Mouse (Mus musculus) heart, embryonic 13.5 days (tissue): ENCODE measurements around the gene Erg28. TPM values are rescaled to one million over a fixed set of nuclear protein-coding genes. Genes with fewer than 3 reads are reported as not detected.

Experiments used
- ATAC-seq: fragments of 200-750 bp; cut with Nextera tagmentation; 2 replicates; pipeline ENCODE4 v1.8.0; 2017; ENCODE audit warnings: moderate TSS enrichment; ENCODE audit not compliant: insufficient number of reproducible peaks, low FRiP score, low TSS enrichment; ENCODE audit errors: extremely low read depth
- H3K27ac ChIP-seq: fragments of 300-500 bp; sonication (generic); replicated peaks from 2 replicates; pipeline ENCODE4 v1.5.1; 2015; ENCODE audit warnings: moderate library complexity, mild to moderate bottlenecking, inconsistent platforms
- H3K27me3 ChIP-seq: fragments of 300-500 bp; sonication (generic); replicated peaks from 2 replicates; pipeline ENCODE4 v1.6.1; 2015; ENCODE audit warnings: mild to moderate bottlenecking, inconsistent platforms
- H3K36me3 ChIP-seq: fragments of 300-500 bp; sonication (generic); 2 replicates; pipeline ENCODE4 v1.6.1; 2015; ENCODE audit warnings: mild to moderate bottlenecking, inconsistent platforms
- H3K4me1 ChIP-seq: fragments of 300-500 bp; sonication (generic); 2 replicates; pipeline ENCODE4 v1.6.1; 2015; ENCODE audit warnings: inconsistent platforms
- H3K4me2 ChIP-seq: fragments of 300-500 bp; sonication (generic); 2 replicates; pipeline ENCODE4 v1.6.1; 2015; ENCODE audit warnings: inconsistent platforms, mild to moderate bottlenecking, moderate library complexity
- H3K4me3 ChIP-seq: fragments of 300-500 bp; sonication (generic); 2 replicates; pipeline ENCODE4 v1.5.1; 2015; ENCODE audit warnings: moderate library complexity, mild to moderate bottlenecking, inconsistent platforms
- H3K9ac ChIP-seq: fragments of 300-500 bp; sonication (generic); 2 replicates; pipeline ENCODE4 v1.6.1; 2015; ENCODE audit warnings: inconsistent platforms, mild to moderate bottlenecking, moderate library complexity
- H3K9me3 ChIP-seq: fragments of 300-500 bp; sonication (generic); 2 replicates; pipeline ENCODE4 v1.6.1; 2016; ENCODE audit warnings: inconsistent platforms
- WGBS: fragments of 180-500 bp; shearing (Covaris S2); methylation state at CpG from one replicate; pipeline ENCODE4 v1.1.7; 2015; ENCODE audit warnings: mixed read lengths; 5-methylcytosine and 5-hydroxymethylcytosine counted together
- polyA plus RNA-seq: library from polyadenylated mRNA; unstranded; fragments of >200 nt; fragmentation: Nextera tagmentation; extraction: Ambion mirVana; gene quantifications from 2 replicates; pipeline ENCODE4 v1.2.1, GENCODE M21; 2015

Erg28 gene
- polyA plus RNA-seq, 1 experiment from 2014 or later: 65.7 TPM

GRCm38 (mm10) chr12:85779707-85780106 lies 44.6 kb downstream of the Erg28 start:
- no peak overlapping the region for H3K9ac ChIP-seq
- H3K27me3 ChIP-seq: no peaks in the 10 kb centered on the region
- H3K4me1 ChIP-seq: no peaks in the 10 kb centered on the region
- no peaks in the 10 kb centered on the region for H3K36me3 ChIP-seq
- no peak overlapping the region for H3K27ac ChIP-seq
- no peaks in the 10 kb centered on the region for H3K9me3 ChIP-seq
- H3K4me2 ChIP-seq: no peak overlapping the region
- no peak overlapping the region for H3K4me3 ChIP-seq
- no peak for ATAC-seq
- WGBS: 79% methylated on average over 5 of the region's 5 CpGs

- Histone ChIP-seq H3K9ac (no peak overlapping the region), H3K36me3 (no peaks in the 10 kb centered on the region; the same call in 1 of the 2 replicates), H3K9me3 (peaks cover 3% of the 10 kb centered on the region; the same call in 1 of the 2 replicates), H3K27me3 (no peaks in the 10 kb centered on the region), H3K4me1 (no peaks in the 10 kb centered on the region), H3K27ac (no peak overlapping the region), H3K4me2 (no peak overlapping the region), H3K4me3 (no peak overlapping the region)
- ATAC-seq: no peak
- 63% methylated on average over 3 of the region's 3 CpGs for WGBS
Observed at GRCm38 (mm10) chr12:85778962-85779361, 45.4 kb downstream of the Erg28 start.

- Histone ChIP-seq H3K36me3 (no peaks in the 10 kb centered on the region; the same call in 1 of the 2 replicates), H3K4me2 (no peak overlapping the region), H3K9ac (no peak overlapping the region), H3K9me3 (peaks cover 10% of the 10 kb centered on the region), H3K27me3 (no peaks in the 10 kb centered on the region), H3K27ac (no peak overlapping the region), H3K4me3 (no peak overlapping the region), H3K4me1 (peaks cover 7% of the 10 kb centered on the region)
- 46% methylated on average over 3 of the region's 3 CpGs for WGBS
- ATAC-seq: no peak
Observed at GRCm38 (mm10) chr12:85771356-85771755, 53.0 kb downstream of the Erg28 start.

- Histone ChIP-seq H3K27me3 (no peaks in the 10 kb centered on the region), H3K9me3 (no peaks in the 10 kb centered on the region), H3K4me1 (peaks cover 30% of the 10 kb centered on the region), H3K9ac (no peak overlapping the region), H3K4me3 (no peak overlapping the region), H3K27ac (no peak overlapping the region), H3K4me2 (no peak overlapping the region), H3K36me3 (no peaks in the 10 kb centered on the region)
- ATAC-seq: no peak
- WGBS: 52% methylated on average over 4 of the region's 4 CpGs
Observed at GRCm38 (mm10) chr12:85767750-85768149, 56.6 kb downstream of the Erg28 start.

- Histone ChIP-seq H3K4me2 (no peak overlapping the region), H3K27ac (no peak overlapping the region), H3K4me3 (no peak overlapping the region), H3K9ac (no peak overlapping the region), H3K27me3 (no peaks in the 10 kb centered on the region), H3K36me3 (no peaks in the 10 kb centered on the region), H3K9me3 (no peaks in the 10 kb centered on the region), H3K4me1 (peaks cover 40% of the 10 kb centered on the region)
- WGBS: 64% methylated on average over 3 of the region's 3 CpGs
- ATAC-seq: no peak
Observed at GRCm38 (mm10) chr12:85766287-85766686, 58.1 kb downstream of the Erg28 start.

Other genes starting within 250 kb of the Erg28 start
- gene Jdp2, start 225.5 kb downstream of the Erg28 start, polyA plus RNA-seq: 0.20 and 0.47 TPM in 2 replicates
- 5.3 and 6.7 TPM in 2 replicates for gene Batf, start 137.9 kb downstream of the Erg28 start, polyA plus RNA-seq
- gene Flvcr2, start 78.0 kb downstream of the Erg28 start, polyA plus RNA-seq: 5.4 and 5.7 TPM in 2 replicates
- gene Ttll5, start 109 bp upstream of the Erg28 start, polyA plus RNA-seq: 10.2 and 12.0 TPM in 2 replicates